Mouse (Mus musculus): ENCODE data around the gene Utp20. TPM values are rescaled to one million over a fixed set of nuclear protein-coding genes. Genes with fewer than 3 reads are reported as not detected.
"Not testable (repeated sequence)": the region's sequence is repeated elsewhere in the genome, so short reads cannot be mapped to it uniquely, and the experiment has no call there.

Gene Utp20
- polyA plus RNA-seq (2016; fragmentation: Nextera tagmentation; extraction: Ambion mirVana): 25.8 and 26.5 TPM in 2 replicates

DNA sequence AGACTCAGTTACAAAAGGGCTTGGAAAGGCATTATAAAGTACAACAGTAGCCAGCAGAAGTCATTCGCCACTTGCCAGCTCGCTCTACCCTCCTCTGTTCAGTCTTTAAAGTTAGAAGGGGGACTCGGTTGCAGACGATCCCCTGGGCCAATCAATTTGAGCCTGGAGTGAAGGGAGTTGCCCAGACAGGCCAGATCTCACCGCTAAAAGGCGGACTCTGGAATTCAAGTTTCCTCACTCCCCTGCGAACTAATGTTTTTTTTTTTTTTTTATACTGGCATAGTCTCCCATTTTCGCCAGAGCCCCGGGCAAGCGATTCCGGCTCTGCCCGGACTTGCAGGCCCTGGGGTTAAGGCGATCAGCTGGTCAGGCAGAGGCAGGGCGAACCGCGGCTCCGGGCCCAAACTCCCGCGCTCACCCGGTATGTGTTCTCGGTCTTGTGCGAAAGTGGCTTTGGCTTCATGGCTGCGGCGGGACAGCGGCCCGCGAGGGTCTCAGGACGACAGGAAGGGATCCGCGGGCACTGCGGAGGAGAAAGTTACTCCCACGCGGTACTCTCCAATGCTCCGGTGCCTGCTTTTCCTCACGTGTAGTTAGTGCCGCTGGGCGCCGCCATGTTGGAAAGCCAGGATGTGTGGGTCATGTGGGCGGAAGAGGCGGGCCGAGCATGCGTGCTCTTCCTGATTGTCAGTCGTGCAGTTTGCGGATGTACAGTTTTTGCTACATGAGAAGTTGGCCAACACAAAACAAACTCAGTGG lies at the start of gene Utp20:
Utp20 (minus strand) TSS at position 617 of the 759 bp plus-strand sequence.
- peak within 1 kb of the TSS; percentile 87 for H3K27ac ChIP-seq
- under 1% methylated on average over 44 of the region's 44 CpGs for WGBS
- peak within 1 kb of the TSS; percentile 91 for H3K4me3 ChIP-seq
- H3K9me3 ChIP-seq: no peaks in the 10 kb centered on the region
- peaks cover 37% of the 10 kb centered on the region for H3K36me3 ChIP-seq (replicated peaks)
- H3K27me3 ChIP-seq (ENCODE audit: poor library complexity, severe bottlenecking): no peaks in the 10 kb centered on the region
- H3K4me1 ChIP-seq: peaks cover 14% of the 10 kb centered on the region
- DNase-seq (ENCODE audit: extremely low spot score, low spot score): peak; percentile 82

DNA sequence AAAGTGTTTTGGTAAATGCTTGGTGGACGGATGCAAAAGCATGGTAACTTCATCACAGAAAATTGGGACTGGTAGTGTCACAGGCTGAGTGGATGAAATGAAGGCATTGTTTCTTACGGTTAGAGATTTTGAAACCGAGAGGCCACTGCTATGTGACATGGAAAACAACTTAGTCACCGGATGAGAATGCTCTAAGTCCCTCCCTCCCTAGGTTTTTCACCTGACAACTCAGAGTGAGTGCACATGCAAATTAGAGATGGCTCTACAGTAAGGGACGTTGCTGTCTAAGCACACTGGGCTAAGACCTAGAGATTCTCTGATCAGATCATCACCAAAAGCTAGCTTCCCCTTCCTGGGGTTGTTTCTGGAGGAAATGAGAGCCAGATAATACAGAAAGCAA lies 48.3 kb upstream of the Utp20 start:
- Histone ChIP-seq H3K9me3 (no peaks in the 10 kb centered on the region), H3K4me1 (no peaks in the 10 kb centered on the region), H3K27ac (no peak overlapping the region), H3K4me3 (no peak overlapping the region), H3K36me3 (replicated peaks) (no peaks in the 10 kb centered on the region), H3K27me3 (ENCODE audit: poor library complexity, severe bottlenecking) (no peaks in the 10 kb centered on the region)
- WGBS: 69% methylated on average over 5 of the region's 5 CpGs
- DNase-seq (ENCODE audit: extremely low spot score, low spot score): no peak

GRCm38 (mm10) chr10:88866017-88866416 lies 39.4 kb upstream of the Utp20 start:
- Histone ChIP-seq H3K4me1 (no peaks in the 10 kb centered on the region), H3K4me3 (no peak overlapping the region), H3K36me3 (replicated peaks) (no peaks in the 10 kb centered on the region), H3K27ac (no peak overlapping the region), H3K9me3 (no peaks in the 10 kb centered on the region), H3K27me3 (ENCODE audit: poor library complexity, severe bottlenecking) (no peaks in the 10 kb centered on the region)
- WGBS: 69% methylated on average over 2 of the region's 2 CpGs
- no peak for DNase-seq (ENCODE audit: extremely low spot score, low spot score)

GRCm38 (mm10) chr10:88862293-88862692 lies 35.7 kb upstream of the Utp20 start:
- Histone ChIP-seq H3K36me3 (replicated peaks) (no peaks in the 10 kb centered on the region), H3K4me1 (no peaks in the 10 kb centered on the region), H3K9me3 (no peaks in the 10 kb centered on the region), H3K27ac (no peak overlapping the region), H3K4me3 (no peak overlapping the region), H3K27me3 (ENCODE audit: poor library complexity, severe bottlenecking) (no peaks in the 10 kb centered on the region)
- DNase-seq (ENCODE audit: extremely low spot score, low spot score): no peak
- WGBS: 88% methylated on average over 5 of the region's 5 CpGs

DNA sequence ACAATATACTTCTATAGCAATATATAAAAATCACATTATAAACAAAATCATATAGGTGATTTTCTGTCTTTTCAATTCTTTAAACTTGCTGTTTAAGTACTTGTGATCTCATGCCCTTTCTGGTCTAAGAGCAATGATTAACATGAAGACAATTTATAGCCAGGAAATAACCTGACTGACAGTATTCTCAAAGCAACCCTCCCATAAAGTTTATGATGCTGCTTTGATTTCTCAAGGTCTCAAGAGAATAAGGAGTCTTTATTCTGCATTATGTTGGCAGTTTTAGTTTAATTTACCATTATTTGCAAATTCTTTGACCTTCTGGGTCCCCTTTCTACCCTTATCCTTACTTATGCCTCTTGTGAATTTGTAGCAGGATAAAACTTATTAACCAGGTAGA lies 34.8 kb upstream of the Utp20 start:
- H3K36me3 ChIP-seq (replicated peaks): no peaks in the 10 kb centered on the region
- H3K27me3 ChIP-seq (ENCODE audit: poor library complexity, severe bottlenecking): no peaks in the 10 kb centered on the region
- H3K27ac ChIP-seq: no peak overlapping the region
- DNase-seq (ENCODE audit: extremely low spot score, low spot score): no peak
- no peak overlapping the region for H3K4me3 ChIP-seq
- H3K9me3 ChIP-seq: no peaks in the 10 kb centered on the region
- no peaks in the 10 kb centered on the region for H3K4me1 ChIP-seq

GRCm38 (mm10) chr10:88860911-88861310 lies 34.3 kb upstream of the Utp20 start:
- no peak overlapping the region for H3K4me3 ChIP-seq
- 90% methylated on average over 3 of the region's 3 CpGs for WGBS
- DNase-seq (ENCODE audit: extremely low spot score, low spot score): no peak
- H3K27ac ChIP-seq: no peak overlapping the region
- H3K36me3 ChIP-seq (replicated peaks): no peaks in the 10 kb centered on the region
- H3K27me3 ChIP-seq (ENCODE audit: poor library complexity, severe bottlenecking): no peaks in the 10 kb centered on the region
- H3K9me3 ChIP-seq: no peaks in the 10 kb centered on the region
- no peaks in the 10 kb centered on the region for H3K4me1 ChIP-seq

GRCm38 (mm10) chr10:88853326-88853725 lies 26.7 kb upstream of the Utp20 start:
- Histone ChIP-seq H3K27me3 (ENCODE audit: poor library complexity, severe bottlenecking) (no peaks in the 10 kb centered on the region), H3K27ac (no peak overlapping the region), H3K4me3 (no peak overlapping the region), H3K4me1 (no peaks in the 10 kb centered on the region), H3K9me3 (no peaks in the 10 kb centered on the region), H3K36me3 (replicated peaks) (no peaks in the 10 kb centered on the region)
- WGBS: 87% methylated on average over 7 of the region's 7 CpGs
- DNase-seq (ENCODE audit: extremely low spot score, low spot score): no peak

DNA sequence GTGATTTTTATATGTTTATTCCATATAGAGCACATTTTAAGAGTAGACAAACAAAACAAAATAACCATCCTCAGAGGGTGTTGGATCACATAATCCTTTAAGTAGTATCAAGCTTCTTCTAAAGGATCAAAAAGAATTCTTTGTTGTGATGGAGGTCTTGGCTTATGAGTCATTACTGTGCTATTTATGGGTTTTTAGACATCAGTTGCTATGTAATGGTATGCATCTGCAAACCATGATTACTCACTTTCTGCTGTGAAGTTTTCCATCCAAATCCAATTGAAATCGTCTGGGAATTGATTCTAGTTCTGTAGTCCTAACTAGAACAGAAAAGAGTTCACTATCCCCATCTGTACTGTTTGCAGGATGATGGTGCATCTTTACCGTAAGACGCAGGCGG lies 23.4 kb upstream of the Utp20 start:
- no peaks in the 10 kb centered on the region for H3K36me3 ChIP-seq (replicated peaks)
- H3K4me1 ChIP-seq: no peaks in the 10 kb centered on the region
- no peak overlapping the region for H3K27ac ChIP-seq
- no peak for DNase-seq (ENCODE audit: extremely low spot score, low spot score)
- no peak overlapping the region for H3K4me3 ChIP-seq
- H3K9me3 ChIP-seq: no peaks in the 10 kb centered on the region
- H3K27me3 ChIP-seq (ENCODE audit: poor library complexity, severe bottlenecking): no peaks in the 10 kb centered on the region
- 88% methylated on average over 4 of the region's 4 CpGs for WGBS

GRCm38 (mm10) chr10:88848876-88849476 lies 22.4 kb upstream of the Utp20 start:
- DNase-seq (ENCODE audit: extremely low spot score, low spot score): no peak
- no peaks in the 10 kb centered on the region for H3K9me3 ChIP-seq
- no peaks in the 10 kb centered on the region for H3K36me3 ChIP-seq (replicated peaks)
- H3K4me1 ChIP-seq: no peaks in the 10 kb centered on the region
- 88% methylated on average over 7 of the region's 7 CpGs for WGBS
- H3K4me3 ChIP-seq: no peak overlapping the region
- H3K27me3 ChIP-seq (ENCODE audit: poor library complexity, severe bottlenecking): no peaks in the 10 kb centered on the region
- H3K27ac ChIP-seq: no peak overlapping the region

- Histone ChIP-seq H3K27me3 (ENCODE audit: poor library complexity, severe bottlenecking) (no peaks in the 10 kb centered on the region), H3K4me1 (no peaks in the 10 kb centered on the region)
- 78% methylated on average over 2 of the region's 2 CpGs for WGBS
Observed at GRCm38 (mm10) chr10:88834227-88834626, 7.6 kb upstream of the Utp20 start.

DNA sequence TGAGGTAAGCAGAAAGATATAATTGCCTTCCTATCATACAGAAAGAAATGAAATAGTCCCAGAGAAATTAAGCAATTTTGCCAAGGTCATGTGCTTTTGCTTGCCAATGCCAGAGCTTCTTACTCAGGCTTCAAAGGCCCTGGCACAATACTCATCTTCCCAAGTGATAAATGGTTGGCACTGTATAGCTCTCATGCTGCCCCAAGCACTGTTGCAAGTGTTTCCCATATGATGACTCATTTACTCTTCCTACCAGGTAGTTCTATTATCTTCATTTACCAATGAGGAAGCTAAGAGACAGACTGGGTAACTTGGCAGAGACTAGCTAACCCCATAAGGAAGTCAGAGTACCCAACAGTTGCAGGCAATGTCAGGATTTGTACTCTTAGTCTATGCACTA lies 1.8 kb upstream of the Utp20 start:
- no peak overlapping the region for H3K4me3 ChIP-seq
- H3K27me3 ChIP-seq (ENCODE audit: poor library complexity, severe bottlenecking): no peaks in the 10 kb centered on the region
- H3K27ac ChIP-seq: no peak overlapping the region
- peaks cover 14% of the 10 kb centered on the region for H3K4me1 ChIP-seq
- H3K9me3 ChIP-seq: no peaks in the 10 kb centered on the region
- H3K36me3 ChIP-seq (replicated peaks): peaks cover 18% of the 10 kb centered on the region
- DNase-seq (ENCODE audit: extremely low spot score, low spot score): no peak

More at GRCm38 (mm10) chr10:88834227-88834626, 7.6 kb upstream of the Utp20 start:
- H3K36me3 ChIP-seq (replicated peaks): no peaks in the 10 kb centered on the region
- no peak overlapping the region for H3K4me3 ChIP-seq
- no peak for DNase-seq (ENCODE audit: extremely low spot score, low spot score)
- H3K9me3 ChIP-seq: peaks cover 3% of the 10 kb centered on the region; the same call in 1 of the 2 replicates
- no peak overlapping the region for H3K27ac ChIP-seq

GRCm38 (mm10) chr10:88827596-88827995 lies 992 bp upstream of the Utp20 start:
- no peaks in the 10 kb centered on the region for H3K9me3 ChIP-seq
- H3K4me1 ChIP-seq: peaks cover 14% of the 10 kb centered on the region
- DNase-seq (ENCODE audit: extremely low spot score, low spot score): no peak
- peaks cover 26% of the 10 kb centered on the region for H3K36me3 ChIP-seq (replicated peaks)
- H3K27me3 ChIP-seq (ENCODE audit: poor library complexity, severe bottlenecking): no peaks in the 10 kb centered on the region
- 90% methylated on average over 4 of the region's 4 CpGs for WGBS
- peak overlapping the region; percentile 91 for H3K4me3 ChIP-seq
- no peak overlapping the region for H3K27ac ChIP-seq

- not testable (repeated sequence) for DNase-seq (ENCODE audit: extremely low spot score, low spot score); H3K27me3 ChIP-seq (ENCODE audit: poor library complexity, severe bottlenecking); H3K9me3 ChIP-seq
- 4% methylated on average over 6 of the region's 6 CpGs for WGBS
- Histone ChIP-seq H3K4me1 (peaks cover 14% of the 10 kb centered on the region), H3K4me3 (peak overlapping the region; percentile 91), H3K36me3 (replicated peaks) (peaks cover 31% of the 10 kb centered on the region), H3K27ac (peak overlapping the region; percentile 87)
Observed at GRCm38 (mm10) chr10:88826947-88827306, 323 bp upstream of the Utp20 start.
